Mouse (Mus musculus) B cell, adult 2 months (primary cell): ENCODE measurements around the gene Socs3.

ENCODE experiments used
- DNase-seq, 2 experiments: peaks; one replicate each; pipeline ENCODE4 v3.0.0; 2022

The Socs3 gene

DNA sequence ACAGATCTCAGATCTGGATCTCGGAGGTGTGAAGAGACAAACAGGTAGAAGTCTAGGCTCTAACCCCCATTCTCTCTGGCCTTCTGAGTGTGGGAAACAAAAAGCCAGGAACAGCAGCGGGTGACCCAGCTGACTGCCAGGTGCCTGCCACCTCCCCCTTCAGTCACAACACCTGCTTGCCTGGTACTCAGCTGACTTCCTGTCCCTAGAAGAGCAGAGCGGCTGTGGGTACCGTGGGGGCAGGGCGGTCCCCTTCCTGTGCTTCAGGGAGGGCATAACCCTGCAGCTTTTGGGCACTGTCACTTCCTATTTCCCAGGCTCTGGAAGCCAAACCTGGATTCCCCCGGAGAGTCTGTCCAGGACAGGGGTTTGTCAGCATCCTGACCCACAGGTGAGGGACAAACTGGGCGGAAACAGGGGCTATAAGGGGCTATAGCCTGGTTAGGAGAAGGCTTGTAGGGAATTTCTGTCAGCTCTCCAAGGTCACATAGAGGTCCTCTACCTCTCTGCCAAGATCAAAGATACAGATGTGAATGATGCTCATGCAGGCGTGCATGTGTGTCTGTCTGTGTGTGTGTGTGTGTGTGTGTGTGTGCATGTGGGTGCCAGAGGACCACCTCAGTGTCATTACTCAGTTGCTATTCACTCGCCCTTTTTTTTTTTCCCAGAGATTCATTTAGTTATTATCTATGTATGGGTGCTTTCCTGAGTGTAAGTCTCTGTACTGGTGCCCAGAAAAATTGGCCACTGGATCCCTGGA is 17.5 kb downstream of the Socs3 start:
- DNase-seq, result peak; percentile 86 to 89

DNA sequence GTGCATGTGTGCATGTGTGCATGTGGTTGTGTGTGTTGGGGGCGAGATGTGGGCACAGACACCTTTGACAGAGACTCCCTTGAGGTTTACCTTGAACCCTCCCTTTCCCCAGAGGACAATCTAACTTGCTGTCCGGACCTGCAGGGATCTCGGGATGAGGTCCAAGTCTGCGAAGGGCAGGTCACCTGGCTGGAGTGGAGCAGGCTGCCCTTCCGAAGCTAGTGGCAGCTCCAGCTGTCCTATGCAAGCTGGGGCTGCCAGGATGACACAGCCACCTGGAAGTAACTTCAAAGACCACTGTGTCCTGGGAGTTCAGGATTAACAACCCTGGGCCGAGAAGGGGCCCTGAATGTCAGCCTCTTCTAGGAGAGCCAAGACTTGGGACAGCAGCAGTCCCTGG is 18.5 kb downstream of the Socs3 start:
- no peak for DNase-seq

DNA sequence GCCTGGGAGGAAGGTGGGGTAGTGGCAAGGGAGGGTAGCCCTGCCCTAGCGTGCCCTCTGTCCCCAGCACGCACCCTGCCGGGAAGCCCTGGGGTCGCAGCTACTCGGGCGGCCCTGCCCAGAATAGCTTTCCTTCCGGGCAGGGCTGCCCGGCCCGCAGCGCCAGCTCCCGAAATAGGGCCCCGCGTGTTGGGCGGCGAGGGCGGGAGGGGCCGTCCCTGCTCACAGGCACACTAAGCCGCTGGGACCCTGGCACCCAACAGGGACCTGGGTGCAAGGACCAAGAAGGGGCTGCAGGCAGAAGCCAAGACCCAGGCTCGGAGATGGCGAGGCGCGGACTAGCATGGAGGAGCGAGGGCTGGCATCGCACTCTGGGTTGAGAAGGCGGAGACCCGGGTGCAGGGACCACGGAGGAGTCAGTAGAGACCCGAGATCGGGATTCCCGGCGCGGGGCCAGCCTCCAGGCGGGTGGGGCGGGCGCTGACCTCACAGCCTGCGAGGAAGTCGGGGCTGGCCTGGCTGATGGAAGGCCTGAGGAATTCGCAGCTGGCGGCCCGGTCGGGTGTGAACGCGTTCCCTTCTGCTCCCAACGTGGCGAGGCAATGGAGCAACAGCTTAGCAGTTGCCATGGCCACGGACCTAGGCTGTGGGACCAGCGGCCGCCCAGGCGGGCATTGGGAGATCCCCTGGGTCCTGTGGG is 20.3 kb downstream of the Socs3 start:
- DNase-seq, result peak; percentile 50 to 54

- peak; percentile 69 to 71 for DNase-seq
Observed at GRCm38 (mm10) chr11:117946996-117947419, 22.8 kb downstream of the Socs3 start.

- peak; percentile 77 to 80 for DNase-seq
Observed at GRCm38 (mm10) chr11:117946195-117946979, 23.5 kb downstream of the Socs3 start.

- DNase-seq, result no peak
Observed at GRCm38 (mm10) chr11:117941848-117942247, 28.0 kb downstream of the Socs3 start.

DNA sequence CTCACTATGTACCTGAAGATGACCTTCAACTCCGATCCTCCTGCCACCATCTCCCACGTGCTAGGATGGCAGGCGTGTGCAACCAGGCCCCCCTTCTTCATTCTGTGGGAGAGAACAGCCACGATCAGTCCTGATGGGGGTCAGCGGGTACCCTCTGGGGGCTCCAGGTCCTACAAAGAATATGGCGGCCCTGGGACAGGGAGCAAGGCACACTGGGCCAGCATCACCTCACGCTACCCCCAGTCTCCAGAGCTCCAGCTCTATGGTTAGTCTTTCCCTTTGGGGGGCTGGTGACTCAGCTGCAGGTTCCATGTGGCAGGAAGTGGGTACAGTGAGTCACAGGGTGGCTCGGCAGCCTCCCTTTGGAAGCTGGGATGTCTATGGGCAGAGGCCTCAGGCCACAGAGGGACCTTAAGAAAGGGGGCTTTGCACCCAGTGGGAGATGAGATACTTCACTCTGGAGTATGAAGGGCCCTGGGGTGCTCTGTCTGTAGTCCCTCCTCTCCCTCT is 28.5 kb downstream of the Socs3 start:
- no peak for DNase-seq

- DNase-seq, result no peak
Observed at GRCm38 (mm10) chr11:117940881-117941280, 29.0 kb downstream of the Socs3 start.

DNA sequence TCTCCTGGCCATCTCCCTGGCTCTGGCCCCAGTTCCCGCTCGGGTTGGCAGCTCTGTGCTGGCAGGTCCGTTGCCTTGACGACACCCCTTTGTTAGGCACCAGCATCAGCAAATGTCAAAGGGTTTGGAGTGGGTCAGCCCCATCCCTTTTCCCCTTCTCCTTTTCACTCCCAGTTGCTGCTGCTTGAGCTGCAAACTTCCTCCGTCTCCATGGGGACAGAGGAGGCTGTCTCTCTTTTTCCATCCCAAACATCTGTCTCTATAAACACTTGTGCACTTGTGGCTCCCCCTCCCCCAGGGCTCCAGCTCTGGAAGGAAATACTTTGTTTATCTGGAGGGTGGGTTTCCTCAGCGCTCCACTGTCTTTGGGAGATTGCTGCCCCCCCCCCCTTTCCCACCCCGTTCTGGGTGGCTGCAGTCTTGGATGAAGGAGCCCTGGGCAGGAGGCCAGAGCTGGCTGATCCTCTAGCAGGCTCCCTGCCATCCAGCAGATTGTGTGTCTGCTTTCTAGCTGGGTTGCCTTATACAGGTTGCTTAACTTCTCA is 30.0 kb downstream of the Socs3 start:
- DNase-seq, result no peak

DNA sequence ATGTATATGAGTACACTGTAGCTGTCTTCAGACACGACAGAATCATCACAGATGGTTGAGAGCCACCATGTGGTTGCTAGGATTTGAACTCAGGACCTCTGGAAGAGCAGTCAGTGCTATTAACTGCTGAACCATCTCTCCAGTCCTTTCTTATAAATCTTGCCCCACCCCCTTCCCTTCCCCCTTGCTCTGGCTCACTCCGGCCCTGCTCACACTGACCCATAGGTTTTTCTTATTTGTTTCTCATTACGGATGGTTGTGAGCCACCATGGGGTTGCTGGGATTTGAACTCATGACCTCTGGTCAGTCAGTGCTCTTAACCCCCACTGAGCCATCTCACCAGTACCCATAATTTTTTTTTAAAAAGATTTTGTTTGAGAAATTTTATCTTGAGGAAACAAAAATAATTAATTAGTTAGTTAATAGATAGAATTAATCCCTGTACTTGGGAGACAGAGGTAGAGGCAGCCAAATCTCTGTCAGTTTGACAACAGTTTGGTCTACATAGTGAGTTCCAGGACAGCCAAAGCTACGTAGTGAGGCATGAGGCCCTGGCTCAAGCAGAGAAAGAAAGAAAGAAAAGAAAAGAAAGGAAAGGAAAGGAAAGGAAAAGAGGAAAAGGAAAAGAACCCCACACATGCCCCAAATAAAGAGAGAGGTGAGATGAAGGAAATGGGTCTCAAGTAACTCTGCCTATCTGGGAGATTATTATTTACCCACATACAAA is 30.7 kb downstream of the Socs3 start:
- DNase-seq, result no peak

DNA sequence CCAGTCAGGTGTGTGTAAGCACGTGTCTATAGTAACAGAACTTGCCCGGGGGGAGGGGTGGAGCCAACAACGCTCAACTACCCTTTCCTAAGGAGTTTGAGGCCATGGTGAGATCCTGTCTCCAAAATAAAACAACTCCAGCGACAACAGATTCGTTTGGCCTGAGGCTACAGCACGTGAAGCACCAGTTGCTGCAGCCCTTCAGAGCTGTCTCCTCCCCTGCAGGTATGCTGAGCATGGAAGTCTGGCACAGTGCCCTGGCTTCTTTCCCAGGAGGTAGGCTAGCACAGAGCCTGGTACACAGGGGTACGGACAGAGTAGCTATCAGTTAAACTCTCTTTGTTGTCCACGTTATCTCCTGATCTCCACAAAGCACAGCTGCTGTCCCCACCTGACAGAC is 33.6 kb downstream of the Socs3 start:
- DNase-seq, result no peak

DNA sequence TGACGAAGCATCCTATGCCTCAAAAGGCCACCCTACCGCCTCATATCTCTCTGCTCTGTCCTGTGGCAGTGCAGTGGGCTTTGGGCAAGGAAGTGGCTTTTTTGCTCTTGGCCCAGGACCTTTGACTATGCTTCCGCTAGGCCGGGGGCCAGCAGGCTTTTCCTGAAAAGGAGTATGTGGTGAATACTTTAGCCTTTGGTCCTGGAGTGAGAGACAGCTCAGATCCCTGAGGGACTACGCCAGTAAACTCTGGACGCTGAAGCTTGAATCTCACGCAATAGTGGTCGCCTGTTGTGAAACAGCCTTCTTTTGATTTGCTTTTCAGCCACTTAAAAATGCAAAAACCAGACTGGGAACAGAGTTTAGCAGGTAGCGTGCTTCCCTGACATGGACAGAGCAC is 34.2 kb downstream of the Socs3 start:
- no peak for DNase-seq

DNA sequence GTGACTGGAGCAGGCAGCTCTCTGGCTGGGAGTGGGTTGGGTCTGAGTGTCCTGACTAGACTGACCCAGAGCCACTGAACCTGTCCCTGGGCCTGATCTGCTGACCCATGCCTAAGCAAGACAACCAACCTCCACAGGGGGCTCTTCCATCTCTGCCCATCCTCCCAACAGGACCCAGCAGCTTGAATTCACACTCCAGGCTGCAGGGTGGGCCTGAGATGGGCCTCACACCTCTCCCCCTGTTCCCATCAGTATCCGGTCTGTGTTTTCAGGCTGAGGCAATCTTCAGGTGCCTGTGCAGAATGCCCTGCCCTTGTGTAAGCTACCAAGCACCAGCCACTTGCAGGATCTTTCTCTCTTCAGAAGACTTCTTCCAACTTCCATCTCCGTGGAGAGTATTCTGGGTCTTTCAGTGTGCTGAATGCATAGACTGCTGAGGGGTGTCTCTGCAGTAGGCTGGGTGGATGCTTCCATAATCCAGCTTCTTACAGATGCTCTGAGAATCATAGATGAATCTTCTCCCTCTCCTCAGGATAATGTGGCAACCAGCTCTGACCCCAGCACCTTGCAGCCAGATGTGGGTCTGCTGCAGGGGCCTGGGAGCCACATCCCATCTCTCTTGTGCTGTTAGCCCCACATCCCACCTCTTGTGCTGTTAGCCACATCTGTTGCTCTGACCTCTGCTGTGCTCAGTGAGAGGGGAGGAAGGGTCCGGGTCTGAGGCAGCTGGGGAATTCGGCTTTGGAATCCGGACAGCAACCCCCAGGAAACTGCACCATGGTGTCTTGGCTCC is 35.1 kb downstream of the Socs3 start:
- DNase-seq, result no peak

- DNase-seq, result no peak
Observed at GRCm38 (mm10) chr11:117934168-117934567, 35.7 kb downstream of the Socs3 start.

GRCm38 (mm10) chr11:117932195-117932594 is 37.7 kb downstream of the Socs3 start:
- no peak for DNase-seq

GRCm38 (mm10) chr11:117931576-117931975 is 38.3 kb downstream of the Socs3 start:
- no peak for DNase-seq

DNA sequence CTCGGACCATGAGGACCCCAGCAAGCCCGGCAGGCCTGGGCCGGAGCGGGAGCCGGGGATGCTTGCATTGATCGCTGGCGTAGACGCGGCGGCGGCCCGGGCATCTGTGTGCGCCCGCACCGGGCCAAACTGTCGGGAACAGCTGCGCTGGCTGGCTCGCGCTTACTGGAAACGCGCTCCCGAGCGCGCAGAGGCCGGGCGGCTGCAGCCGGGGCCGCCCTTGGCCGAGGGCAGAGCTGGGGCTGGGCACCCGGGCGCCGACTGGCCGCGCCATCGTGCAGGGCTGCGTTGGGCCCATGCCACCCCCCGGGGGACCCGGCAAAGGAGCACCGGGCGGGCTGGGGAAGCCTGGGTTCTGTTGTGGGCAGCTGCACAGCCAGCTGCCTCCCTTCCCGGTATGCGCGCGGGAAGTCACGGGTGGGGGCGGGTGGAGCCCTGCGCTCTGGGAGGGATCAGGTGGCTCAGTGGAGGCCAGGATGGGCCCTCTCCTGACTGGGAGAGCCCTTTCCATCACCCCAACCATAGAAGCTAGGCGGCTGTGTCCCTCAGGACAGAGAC is 39.0 kb downstream of the Socs3 start:
- DNase-seq, result peak; percentile 32 to 35

GRCm38 (mm10) chr11:117925541-117925940 is 44.3 kb downstream of the Socs3 start:
- no peak for DNase-seq

DNA sequence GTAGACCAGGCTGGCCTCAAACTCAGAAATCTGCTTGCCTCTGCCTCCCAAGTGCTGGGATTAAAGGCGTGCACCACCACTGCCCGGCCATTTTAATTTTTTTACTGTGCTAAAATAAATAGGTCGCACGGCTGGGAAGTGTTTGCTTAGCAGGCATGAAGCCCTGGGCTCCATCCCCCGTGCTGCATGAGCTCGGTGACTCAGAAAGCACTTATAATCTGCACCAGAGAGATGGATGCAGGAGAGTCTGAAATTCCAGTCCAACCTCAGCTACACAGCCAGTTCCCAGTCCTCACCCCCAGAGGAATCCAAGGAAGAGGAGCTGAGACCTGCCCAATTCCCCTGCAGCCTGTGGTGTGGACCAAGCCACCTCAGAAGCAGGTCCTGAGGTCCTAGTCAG is 45.4 kb downstream of the Socs3 start:
- DNase-seq, result no peak

GRCm38 (mm10) chr11:117923279-117923678 is 46.6 kb downstream of the Socs3 start:
- no peak for DNase-seq

- peak in 1 of 2 experiments; percentile 19 for DNase-seq
Observed at GRCm38 (mm10) chr11:117919211-117919610, 50.6 kb downstream of the Socs3 start.
